Mouse (Mus musculus): Measurements from ENCODE around the gene Fam117a. TPM values are rescaled to one million over a fixed set of nuclear protein-coding genes. Genes with fewer than 3 reads are reported as not detected.

Gene Fam117a
- total and polyA plus RNA-seq, 3 experiments = 49.9 to 116 TPM; not detected in 1

- Histone ChIP-seq H3K36me3 (ENCODE audit: control insufficient read depth in 1 of 2, insufficient read depth in 2 of 2, low read length in 2 of 2) (peaks cover 20 to 30% of the 10 kb centered on the region in 2 experiments), H3K4me3 (ENCODE audit: control insufficient read depth in 1 of 2, insufficient read depth in 1 of 2, low read depth in 2 of 2, low read length in 2 of 2) (no peak overlapping the region)
Measured at GRCm38 (mm10) chr11:95307526-95307925, 29.3 kb upstream of the Fam117a start.

GRCm38 (mm10) chr11:95309510-95310006 lies 27.3 kb upstream of the Fam117a start:
- peaks cover 16 to 32% of the 10 kb centered on the region in 2 experiments for H3K36me3 ChIP-seq (ENCODE audit: control insufficient read depth in 1 of 2, insufficient read depth in 2 of 2, low read length in 2 of 2)
- no peaks in the 10 kb centered on the region for H3K9me3 ChIP-seq (replicated peaks; ENCODE audit: insufficient read depth, low read length)
- peak overlapping the region; percentile 85 to 92 for H3K4me3 ChIP-seq (ENCODE audit: control insufficient read depth in 1 of 2, insufficient read depth in 1 of 2, low read depth in 2 of 2, low read length in 2 of 2)
- H3K4me1 ChIP-seq (ENCODE audit: control insufficient read depth in 1 of 2, insufficient read depth in 2 of 2, low read length in 2 of 2) = peaks cover 22 to 23% of the 10 kb centered on the region in 2 experiments
- no peaks in the 10 kb centered on the region for H3K27me3 ChIP-seq (ENCODE audit: control insufficient read depth in 1 of 2, insufficient read depth in 2 of 2, low read length in 2 of 2)
- peak overlapping the region; percentile 91 for H3K9ac ChIP-seq (ENCODE audit: control insufficient read depth, low read depth, low read length, poor library complexity, severe bottlenecking)
- H3K79me2 ChIP-seq (ENCODE audit: control insufficient read depth, insufficient read depth, low read length, poor library complexity) = peaks cover 41% of the 10 kb centered on the region
- DNase-seq (ENCODE audit: low read depth, low spot score) = peak; percentile 100
- H3K27ac ChIP-seq (ENCODE audit: control insufficient read depth, low read depth, low read length) = peak overlapping the region; percentile 91
- TF ChIP-seq NRF1 (IDR thresholded peaks at IDR 0.05; ENCODE audit: insufficient read depth, low read depth, low read length, poor library complexity, severe bottlenecking) = peak; percentile 67
- peak; percentile 97 for TF ChIP-seq POLR2AphosphoS2 (IDR thresholded peaks at IDR 0.05; ENCODE audit: low read length)
- no peak for TF ChIP-seq CTCF (IDR thresholded peaks at IDR 0.05 in 2 of 3, conservative IDR thresholded peaks at IDR 0.05 in 1 of 3; ENCODE audit: control insufficient read depth in 1 of 3, insufficient read depth in 1 of 3, low read depth in 2 of 3, low read length in 3 of 3, poor library complexity in 1 of 3, severe bottlenecking in 1 of 3)
- peak in 1 of 2 experiments; percentile 56; a peak in 2 of 4 replicates for TF ChIP-seq EP300 (IDR thresholded peaks at IDR 0.05; ENCODE audit: low read depth in 1 of 2, low read length in 2 of 2)
- TF ChIP-seq MYB (IDR thresholded peaks at IDR 0.05; ENCODE audit: low read depth, low read length) = peak; percentile 84
- peak; percentile 69 for TF ChIP-seq HCFC1 (IDR thresholded peaks at IDR 0.05; ENCODE audit: low read depth, low read length)
- no peak for TF ChIP-seq RAD21 (IDR thresholded peaks at IDR 0.05; ENCODE audit: low read depth, low read length)
- TF ChIP-seq POLR2A (IDR thresholded peaks at IDR 0.05; ENCODE audit: control insufficient read depth in 1 of 2, insufficient read depth in 1 of 2, low read depth in 1 of 2, low read length in 2 of 2, poor library complexity in 1 of 2) = peak in 1 of 2 experiments; percentile 96
- TF ChIP-seq ZC3H11A (IDR thresholded peaks at IDR 0.05; ENCODE audit: low read depth, low read length) = no peak
- no peak for TF ChIP-seq ZNF384 (IDR thresholded peaks at IDR 0.05; ENCODE audit: low read depth, low read length)
- TF ChIP-seq ZKSCAN1 (IDR thresholded peaks at IDR 0.05; ENCODE audit: low read depth, low read length) = no peak
- no peak for TF ChIP-seq MEF2A (IDR thresholded peaks at IDR 0.05; ENCODE audit: extremely low read depth, insufficient replicate concordance, low read depth, low read length, poor library complexity, severe bottlenecking)
- TF ChIP-seq TAL1 (IDR thresholded peaks at IDR 0.05; ENCODE audit: low read length) = no peak
- peak; percentile 94 for TF ChIP-seq E2F4 (IDR thresholded peaks at IDR 0.05; ENCODE audit: borderline replicate concordance, low read depth, low read length)
- no peak; the same call in 1 of the 2 replicates for TF ChIP-seq SMC3 (IDR thresholded peaks at IDR 0.05; ENCODE audit: low read depth, low read length)
- peak; percentile 47; the same call in 1 of the 2 replicates for TF ChIP-seq BHLHE40 (IDR thresholded peaks at IDR 0.05; ENCODE audit: borderline replicate concordance, low read depth, low read length)
- no peak for TF ChIP-seq GABPA (IDR thresholded peaks at IDR 0.05; ENCODE audit: low read depth, low read length)
- peak; percentile 92 for TF ChIP-seq TBP (IDR thresholded peaks at IDR 0.05; ENCODE audit: low read depth, low read length)
- TF ChIP-seq SIN3A (IDR thresholded peaks at IDR 0.05; ENCODE audit: low read length) = peak; percentile 82; the same call in 1 of the 2 replicates
- TF ChIP-seq USF1 (IDR thresholded peaks at IDR 0.05; ENCODE audit: low read depth, low read length) = 0 out of 2 replicates have a peak, but pooled peaks have one; percentile 28
- no peak for TF ChIP-seq ETS1 (IDR thresholded peaks at IDR 0.05; ENCODE audit: low read depth, low read length)
- TF ChIP-seq NELFE (IDR thresholded peaks at IDR 0.05; ENCODE audit: low read depth, low read length) = peak; percentile 95
- TF ChIP-seq POLR2AphosphoS5 (IDR thresholded peaks at IDR 0.05; ENCODE audit: borderline replicate concordance, low read depth, low read length) = peak; percentile 91; the same call in 1 of the 2 replicates
- TF ChIP-seq ZMIZ1 (IDR thresholded peaks at IDR 0.05; ENCODE audit: low read depth, low read length) = peak; percentile 99
- TF ChIP-seq MAZ (IDR thresholded peaks at IDR 0.05; ENCODE audit: low read depth, low read length) = peak; percentile 46; the same call in 1 of the 2 replicates
- no peak for TF ChIP-seq GATA1 (IDR thresholded peaks at IDR 0.05; ENCODE audit: low read depth, low read length)
- peak; percentile 10; the same call in 1 of the 2 replicates for TF ChIP-seq CHD1 (IDR thresholded peaks at IDR 0.05; ENCODE audit: low read depth, low read length)
- no peak for TF ChIP-seq JUND (IDR thresholded peaks at IDR 0.05; ENCODE audit: low read depth, low read length)
- TF ChIP-seq UBTF (IDR thresholded peaks at IDR 0.05; ENCODE audit: borderline replicate concordance, insufficient read depth, low read depth, low read length) = no peak

More at GRCm38 (mm10) chr11:95307526-95307925, 29.3 kb upstream of the Fam117a start:
- Histone ChIP-seq H3K9ac (ENCODE audit: control insufficient read depth, low read depth, low read length, poor library complexity, severe bottlenecking) (no peak overlapping the region), H3K27me3 (ENCODE audit: control insufficient read depth in 1 of 2, insufficient read depth in 2 of 2, low read length in 2 of 2) (no peaks in the 10 kb centered on the region), H3K79me2 (ENCODE audit: control insufficient read depth, insufficient read depth, low read length, poor library complexity) (peaks cover 41% of the 10 kb centered on the region), H3K4me1 (ENCODE audit: control insufficient read depth in 1 of 2, insufficient read depth in 2 of 2, low read length in 2 of 2) (peaks cover 10% of the 10 kb centered on the region in 2 experiments), H3K9me3 (replicated peaks; ENCODE audit: insufficient read depth, low read length) (no peaks in the 10 kb centered on the region), H3K27ac (ENCODE audit: control insufficient read depth, low read depth, low read length) (no peak overlapping the region)
- TF ChIP-seq ETS1 (IDR thresholded peaks at IDR 0.05; ENCODE audit: low read depth, low read length) (no peak), JUND (IDR thresholded peaks at IDR 0.05; ENCODE audit: low read depth, low read length) (no peak), GATA1 (IDR thresholded peaks at IDR 0.05; ENCODE audit: low read depth, low read length) (no peak), TAL1 (IDR thresholded peaks at IDR 0.05; ENCODE audit: low read length) (no peak), CHD2 (IDR thresholded peaks at IDR 0.05; ENCODE audit: low read length) (no peak), MXI1 (IDR thresholded peaks at IDR 0.05; ENCODE audit: low read depth, low read length) (no peak), ZNF384 (IDR thresholded peaks at IDR 0.05; ENCODE audit: low read depth, low read length) (no peak)
- no peak for DNase-seq (ENCODE audit: low read depth, low spot score)
